In genomic region chr7:19399496-19400280, GRCm38 (mm10) we compare ENCODE assay signal across 8 mouse cellular contexts. TPM values are rescaled to one million over a fixed set of nuclear protein-coding genes. Genes with fewer than 3 reads are reported as not detected.
DNase-seq lines count a peak whose midpoint lies in the region; ATAC-seq and TF ChIP-seq lines count a peak whose summit lies in the region.

No protein-coding gene starts in this region.

- 5% methylated on average over 27 of the region's 27 CpGs for whole genome bisulfite sequencing in heart, adult 2 months
- WGBS in embryonic facial prominence, embryonic 12.5 days, result 3% methylated on average over 27 of the region's 27 CpGs
- WGBS in hindbrain, embryonic 15.5 days, result 4% methylated on average over 26 of the region's 27 CpGs
- 9% methylated on average over 27 of the region's 27 CpGs for WGBS in liver, adult 2 months
- WGBS in midbrain, embryonic 16.5 days, result 4% methylated on average over 26 of the region's 27 CpGs

- no peak overlapping the region for H3K27ac ChIP-seq in heart, adult 2 months
- H3K27ac ChIP-seq in embryonic facial prominence, embryonic 12.5 days, result peak overlapping the region; percentile 37; the same call in 1 of the 2 replicates
- no peak overlapping the region for H3K27ac ChIP-seq in hindbrain, embryonic 15.5 days (replicated peaks)
- H3K27ac ChIP-seq in liver, adult 2 months (replicated peaks; ENCODE audit: insufficient read depth, low read depth, low read length), result no peak overlapping the region
- H3K27ac ChIP-seq in midbrain, embryonic 16.5 days (ENCODE audit: low read length), result no peak overlapping the region

- no peak for TF ChIP-seq EP300 in heart, adult 2 months (IDR thresholded peaks at IDR 0.05; ENCODE audit: insufficient read depth, low read depth, low read length)

- peaks cover 7% of the 10 kb centered on the region for H3K27me3 ChIP-seq in heart, adult 2 months (ENCODE audit: control insufficient read depth, insufficient read depth, low read length)
- H3K27me3 ChIP-seq in embryonic facial prominence, embryonic 12.5 days, result peaks cover 54% of the 10 kb centered on the region
- peaks cover 48% of the 10 kb centered on the region for H3K27me3 ChIP-seq in hindbrain, embryonic 15.5 days
- H3K27me3 ChIP-seq in liver, adult 2 months (ENCODE audit: control insufficient read depth, insufficient read depth, low read length), result peaks cover 21% of the 10 kb centered on the region; the same call in 1 of the 2 replicates
- H3K27me3 ChIP-seq in midbrain, embryonic 16.5 days (ENCODE audit: control insufficient read depth, insufficient read depth, low read depth, low read length), result peaks cover 30% of the 10 kb centered on the region

- H3K9me3 ChIP-seq in embryonic facial prominence, embryonic 12.5 days, result peaks cover 4% of the 10 kb centered on the region; the same call in 1 of the 2 replicates
- no peaks in the 10 kb centered on the region for H3K9me3 ChIP-seq in hindbrain, embryonic 15.5 days
- no peaks in the 10 kb centered on the region for H3K9me3 ChIP-seq in midbrain, embryonic 16.5 days (replicated peaks; ENCODE audit: control insufficient read depth, low read length, poor library complexity, severe bottlenecking)

- TF ChIP-seq POLR2A in heart, adult 2 months (IDR thresholded peaks at IDR 0.05; ENCODE audit: insufficient read depth, low read depth, low read length), result no peak
- TF ChIP-seq POLR2A in liver, adult 2 months (IDR thresholded peaks at IDR 0.05; ENCODE audit: extremely low read depth, insufficient read depth, low read length), result no peak

- peak overlapping the region; percentile 50 for H3K4me2 ChIP-seq in embryonic facial prominence, embryonic 12.5 days (replicated peaks)
- H3K4me2 ChIP-seq in hindbrain, embryonic 15.5 days, result peak overlapping the region; percentile 43
- H3K4me2 ChIP-seq in midbrain, embryonic 16.5 days (ENCODE audit: low read length), result peak overlapping the region; percentile 46

- intact Hi-C loops in heart, adult 2 months (cut with DNase I), result loop anchor here (5.0 kb wide), 1 partner anchor 303 kb away; no protein-coding TSS in a partner anchor
- intact Hi-C loops in heart, postnatal 25 days (cut with DNase I), result no loop called here
- intact Hi-C loops in left cerebral cortex, postnatal 4 days (cut with DNase I), result loop anchor here (10.0 kb wide), 1 partner anchor 305 kb away; no protein-coding TSS in a partner anchor

- no peak overlapping the region for H3K9ac ChIP-seq in heart, adult 2 months (ENCODE audit: low read depth, low read length)
- peak overlapping the region; percentile 36 for H3K9ac ChIP-seq in embryonic facial prominence, embryonic 12.5 days
- H3K9ac ChIP-seq in hindbrain, embryonic 15.5 days, result peak overlapping the region; percentile 2; the same call in 1 of the 2 replicates
- no peak overlapping the region for H3K9ac ChIP-seq in liver, adult 2 months (ENCODE audit: low read depth, low read length)
- peak overlapping the region; percentile 31 for H3K9ac ChIP-seq in midbrain, embryonic 16.5 days (ENCODE audit: low read depth, low read length)

- no peaks in the 10 kb centered on the region; the same call in 1 of the 2 replicates for H3K4me1 ChIP-seq in heart, adult 2 months (ENCODE audit: control insufficient read depth, insufficient read depth, low read length)
- H3K4me1 ChIP-seq in embryonic facial prominence, embryonic 12.5 days, result peaks cover 11% of the 10 kb centered on the region
- peaks cover 16% of the 10 kb centered on the region for H3K4me1 ChIP-seq in hindbrain, embryonic 15.5 days (replicated peaks)
- peaks cover 2% of the 10 kb centered on the region; the same call in 1 of the 2 replicates for H3K4me1 ChIP-seq in liver, adult 2 months (ENCODE audit: control insufficient read depth, insufficient read depth, low read length)
- H3K4me1 ChIP-seq in midbrain, embryonic 16.5 days (ENCODE audit: control insufficient read depth, insufficient read depth, low read length), result peaks cover 3% of the 10 kb centered on the region

- no peaks in the 10 kb centered on the region for H3K36me3 ChIP-seq in heart, adult 2 months (ENCODE audit: control insufficient read depth, insufficient read depth, low read length)
- H3K36me3 ChIP-seq in embryonic facial prominence, embryonic 12.5 days, result peaks cover 13% of the 10 kb centered on the region
- H3K36me3 ChIP-seq in hindbrain, embryonic 15.5 days, result peaks cover 10% of the 10 kb centered on the region
- no peaks in the 10 kb centered on the region for H3K36me3 ChIP-seq in liver, adult 2 months (ENCODE audit: control insufficient read depth, insufficient read depth, low read length)
- H3K36me3 ChIP-seq in midbrain, embryonic 16.5 days (ENCODE audit: control insufficient read depth, insufficient read depth, low read length), result peaks cover 11% of the 10 kb centered on the region

- no peak for TF ChIP-seq CTCF in heart, adult 2 months (IDR thresholded peaks at IDR 0.05)
- TF ChIP-seq CTCF in liver, adult 2 months (IDR thresholded peaks at IDR 0.05; ENCODE audit: low read depth, low read length), result no peak

- no peaks in the 10 kb centered on the region for H3K79me2 ChIP-seq in heart, adult 2 months (replicated peaks; ENCODE audit: control insufficient read depth, insufficient read depth, low read length)
- no peaks in the 10 kb centered on the region for H3K79me2 ChIP-seq in liver, adult 2 months (ENCODE audit: control insufficient read depth, insufficient read depth, low read length)

- peak; percentile 48 to 50 for DNase-seq in heart, adult 2 months
- DNase-seq in heart, postnatal 25 days (ENCODE audit: low spot score), result no peak
- DNase-seq in liver, adult 2 months (ENCODE audit: extremely low read depth, low read depth, low spot score), result no peak
- peak; percentile 17 for DNase-seq in yolk sac, embryonic 10.5 days (ENCODE audit: low spot score)
- DNase-seq in left cerebral cortex, postnatal 4 days, result no peak

- no peak for ATAC-seq in embryonic facial prominence, embryonic 12.5 days (ENCODE audit: insufficient number of reproducible peaks, insufficient read depth, low FRiP score, low TSS enrichment)
- no peak for ATAC-seq in hindbrain, embryonic 15.5 days (ENCODE audit: low FRiP score, low read depth)
- ATAC-seq in midbrain, embryonic 16.5 days, result no peak

- H3K4me3 ChIP-seq in heart, adult 2 months, result no peak overlapping the region
- H3K4me3 ChIP-seq in embryonic facial prominence, embryonic 12.5 days, result peak overlapping the region; percentile 31
- H3K4me3 ChIP-seq in hindbrain, embryonic 15.5 days, result peak overlapping the region; percentile 6; the same call in 1 of the 2 replicates
- H3K4me3 ChIP-seq in liver, adult 2 months (ENCODE audit: insufficient read depth, low read depth, low read length), result peak overlapping the region; percentile 12; the same call in 1 of the 2 replicates
- H3K4me3 ChIP-seq in midbrain, embryonic 16.5 days (ENCODE audit: low read depth, low read length), result peak overlapping the region; percentile 20

RNA-seq across cellular contexts. Expression of gene Klc3, which starts 4.2 kb away (rescaled TPM):
- under 1 TPM; 0.21 to 0.25 TPM for total RNA-seq in heart, adult 2 months (2021)
- 0.29 and 0.59 TPM in 2 replicates for polyA plus RNA-seq in heart, adult 2 months (2012; rRNA removed)
- under 1 TPM; 0.23 to 0.31 TPM for total RNA-seq in heart, postnatal 25 days (2021)
- 10.6 and 10.7 TPM in 2 replicates for polyA plus RNA-seq in embryonic facial prominence, embryonic 12.5 days (2016; fragmentation: Nextera tagmentation; extraction: Ambion mirVana)
- polyA plus RNA-seq in hindbrain, embryonic 15.5 days (2015; fragmentation: Nextera tagmentation; extraction: Ambion mirVana), result 1.2 and 2.1 TPM in 2 replicates
- 0.37 TPM in 1 of 2 replicates, not detected in the other for total RNA-seq in liver, adult 2 months (2014; rRNA removed)
- 0.17 and 0.24 TPM in 2 replicates for polyA plus RNA-seq in liver, adult 2 months (2012; rRNA removed)
- 1.4 and 1.7 TPM in 2 replicates for polyA plus RNA-seq in midbrain, embryonic 16.5 days (2015; fragmentation: Nextera tagmentation; extraction: Ambion mirVana)
- total RNA-seq in left cerebral cortex, postnatal 4 days (2021), result 1 to 10 TPM; 1.2 to 1.3 TPM

RNA-seq across cellular contexts. Expression of gene Ckm, which starts 4.9 kb away (rescaled TPM):
- 1,000 to 10,000 TPM; 3,482 to 3,985 TPM for total RNA-seq in heart, adult 2 months (2021)
- 7,008 and 7,255 TPM in 2 replicates for polyA plus RNA-seq in heart, adult 2 months (2012; rRNA removed)
- total RNA-seq in heart, postnatal 25 days (2021), result 1,000 to 10,000 TPM; 4,463 to 5,048 TPM
- polyA plus RNA-seq in embryonic facial prominence, embryonic 12.5 days (2016; fragmentation: Nextera tagmentation; extraction: Ambion mirVana), result 0.52 TPM in 1 of 2 replicates, not detected in the other
- 0.23 and 1.4 TPM in 2 replicates for polyA plus RNA-seq in hindbrain, embryonic 15.5 days (2015; fragmentation: Nextera tagmentation; extraction: Ambion mirVana)
- total RNA-seq in liver, adult 2 months (2014; rRNA removed), result 0.07 and 11.0 TPM in 2 replicates
- polyA plus RNA-seq in liver, adult 2 months (2012; rRNA removed), result 0.16 and 0.18 TPM in 2 replicates
- 0.25 and 0.35 TPM in 2 replicates for polyA plus RNA-seq in midbrain, embryonic 16.5 days (2015; fragmentation: Nextera tagmentation; extraction: Ambion mirVana)
- not detected for total RNA-seq in left cerebral cortex, postnatal 4 days (2021)

RNA-seq across cellular contexts. Expression of gene Ercc2, which starts 17.9 kb away (rescaled TPM):
- 10 to 100 TPM; 10.9 to 11.6 TPM for total RNA-seq in heart, adult 2 months (2021)
- 22.6 and 24.8 TPM in 2 replicates for polyA plus RNA-seq in heart, adult 2 months (2012; rRNA removed)
- total RNA-seq in heart, postnatal 25 days (2021), result 10 to 100 TPM; 10.8 to 12.6 TPM
- polyA plus RNA-seq in embryonic facial prominence, embryonic 12.5 days (2016; fragmentation: Nextera tagmentation; extraction: Ambion mirVana), result 19.9 and 23.2 TPM in 2 replicates
- 23.8 and 24.4 TPM in 2 replicates for polyA plus RNA-seq in hindbrain, embryonic 15.5 days (2015; fragmentation: Nextera tagmentation; extraction: Ambion mirVana)
- total RNA-seq in liver, adult 2 months (2014; rRNA removed), result 8.7 and 9.4 TPM in 2 replicates
- 18.7 and 26.8 TPM in 2 replicates for polyA plus RNA-seq in liver, adult 2 months (2012; rRNA removed)
- polyA plus RNA-seq in midbrain, embryonic 16.5 days (2015; fragmentation: Nextera tagmentation; extraction: Ambion mirVana), result 28.0 and 29.5 TPM in 2 replicates
- total RNA-seq in left cerebral cortex, postnatal 4 days (2021), result 10 to 100 TPM; 46.1 to 62.8 TPM

RNA-seq across cellular contexts. Expression of gene Ppp1r13l, which starts 40.1 kb away (rescaled TPM):
- 10 to 100 TPM; 43.9 to 45.1 TPM for total RNA-seq in heart, adult 2 months (2021)
- 23.5 and 30.1 TPM in 2 replicates for polyA plus RNA-seq in heart, adult 2 months (2012; rRNA removed)
- 10 to 100 TPM; 36.5 to 40.5 TPM for total RNA-seq in heart, postnatal 25 days (2021)
- 7.3 and 8.1 TPM in 2 replicates for polyA plus RNA-seq in embryonic facial prominence, embryonic 12.5 days (2016; fragmentation: Nextera tagmentation; extraction: Ambion mirVana)
- polyA plus RNA-seq in hindbrain, embryonic 15.5 days (2015; fragmentation: Nextera tagmentation; extraction: Ambion mirVana), result 2.6 and 3.0 TPM in 2 replicates
- 0.18 and 0.20 TPM in 2 replicates for total RNA-seq in liver, adult 2 months (2014; rRNA removed)
- polyA plus RNA-seq in liver, adult 2 months (2012; rRNA removed), result 3.0 and 4.6 TPM in 2 replicates
- polyA plus RNA-seq in midbrain, embryonic 16.5 days (2015; fragmentation: Nextera tagmentation; extraction: Ambion mirVana), result 2.0 and 2.8 TPM in 2 replicates
- 1 to 10 TPM; 6.0 to 6.4 TPM for total RNA-seq in left cerebral cortex, postnatal 4 days (2021)

RNA-seq across cellular contexts. Expression of gene Cd3eap, which starts 40.4 kb away (rescaled TPM):
- total RNA-seq in heart, adult 2 months (2021), result 1 to 10 TPM; 9.3 to 9.7 TPM
- polyA plus RNA-seq in heart, adult 2 months (2012; rRNA removed), result 4.4 and 4.7 TPM in 2 replicates
- total RNA-seq in heart, postnatal 25 days (2021), result 1 to 10 TPM; 9.1 to 9.7 TPM
- polyA plus RNA-seq in embryonic facial prominence, embryonic 12.5 days (2016; fragmentation: Nextera tagmentation; extraction: Ambion mirVana), result 27.1 and 28.0 TPM in 2 replicates
- polyA plus RNA-seq in hindbrain, embryonic 15.5 days (2015; fragmentation: Nextera tagmentation; extraction: Ambion mirVana), result 21.2 and 22.5 TPM in 2 replicates
- 1.3 and 1.7 TPM in 2 replicates for total RNA-seq in liver, adult 2 months (2014; rRNA removed)
- polyA plus RNA-seq in liver, adult 2 months (2012; rRNA removed), result 6.5 and 7.0 TPM in 2 replicates
- polyA plus RNA-seq in midbrain, embryonic 16.5 days (2015; fragmentation: Nextera tagmentation; extraction: Ambion mirVana), result 24.1 and 24.6 TPM in 2 replicates
- 10 to 100 TPM; 15.9 to 18.7 TPM for total RNA-seq in left cerebral cortex, postnatal 4 days (2021)

Comparison
In these comparisons a context has a peak if more than half of its experiments do, and no peak if none do; other contexts are left out.
1. DNase-seq: peak in heart, adult 2 months (2 of 2) and yolk sac, embryonic 10.5 days (single experiment); none in heart, postnatal 25 days (single experiment), liver, adult 2 months (single experiment) and left cerebral cortex, postnatal 4 days (single experiment).
2. H3K9ac ChIP-seq: peak in embryonic facial prominence, embryonic 12.5 days (single experiment), hindbrain, embryonic 15.5 days (single experiment) and midbrain, embryonic 16.5 days (single experiment); none in heart, adult 2 months (single experiment) and liver, adult 2 months (single experiment).
3. RNA of gene Ckm, which starts 4.9 kb away (polyA plus RNA-seq): 7,008 to 7,255 TPM in heart, adult 2 months; 0.52 TPM in embryonic facial prominence, embryonic 12.5 days, 0.25 to 0.35 TPM in midbrain, embryonic 16.5 days, 0.23 to 1.4 TPM in hindbrain, embryonic 15.5 days and 0.16 to 0.18 TPM in liver, adult 2 months; every median in the first group is over 1,000 times any median in the second.
4. Peak in every context shown above with its lines, with median percentiles within 50 percentile points of each other: H3K4me2 ChIP-seq.